Mouse (Mus musculus) cerebellum, postnatal 14 days (tissue): Measurements from ENCODE around the gene Mlh1.

Source experiments
- DNase-seq, 2 experiments: peaks; one replicate each; pipeline ENCODE4 v3.0.0; 2021; ENCODE audit warnings: mixed read lengths in 2 of 2

The Mlh1 gene

DNA sequence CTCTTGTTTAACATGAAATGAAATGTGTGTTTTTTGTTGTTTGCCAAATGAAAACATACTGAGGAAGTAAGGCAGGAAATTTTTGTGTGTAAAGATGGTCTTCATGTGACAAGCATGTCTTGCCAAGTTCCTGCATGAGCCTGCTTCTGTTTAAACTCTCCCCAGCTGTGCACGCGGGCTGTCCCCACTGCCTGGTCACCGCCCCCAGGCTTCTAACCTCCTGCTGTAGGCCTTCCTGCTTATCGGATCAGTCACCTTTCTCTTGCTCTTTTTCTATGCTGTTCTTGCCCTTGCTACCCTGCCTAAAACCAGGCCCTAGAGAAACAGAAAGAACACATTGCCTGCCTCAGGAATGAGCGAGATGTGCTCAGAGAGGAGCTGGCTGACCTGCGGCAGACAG lies 58.1 kb downstream of the Mlh1 start:
- no peak for DNase-seq

- no peak for DNase-seq
Measured at GRCm38 (mm10) chr9:111211122-111212041, 60.2 kb downstream of the Mlh1 start.

GRCm38 (mm10) chr9:111210412-111210811 lies 61.2 kb downstream of the Mlh1 start:
- DNase-seq = no peak

DNA sequence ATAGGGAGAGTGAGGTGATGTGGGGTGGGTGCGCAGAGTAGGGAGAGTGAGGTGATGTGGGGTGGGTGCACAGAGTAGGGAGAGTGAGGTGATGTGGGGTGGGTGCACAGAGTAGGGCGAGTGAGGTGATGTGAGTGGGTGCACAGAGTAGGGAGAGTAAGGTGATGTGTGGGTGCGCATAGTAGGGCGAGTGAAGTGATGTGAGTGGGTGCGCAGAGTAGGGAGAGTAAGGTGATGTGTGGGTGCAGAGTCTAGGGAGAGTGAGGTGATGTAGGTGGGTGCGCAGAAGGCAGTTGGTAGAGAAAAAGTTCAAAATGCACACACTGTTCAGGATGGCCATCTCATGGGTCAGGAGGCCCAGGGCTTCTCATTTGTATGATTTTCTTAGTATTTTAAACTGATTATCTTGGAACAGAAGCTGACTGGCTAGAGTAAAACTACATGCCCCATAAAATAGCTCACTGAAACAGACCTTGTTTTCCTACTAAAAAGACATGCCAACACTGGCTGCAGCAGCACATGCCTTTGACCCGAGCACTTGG lies 62.4 kb downstream of the Mlh1 start:
- no peak for DNase-seq

GRCm38 (mm10) chr9:111208185-111208584 lies 63.4 kb downstream of the Mlh1 start:
- no peak for DNase-seq

DNA sequence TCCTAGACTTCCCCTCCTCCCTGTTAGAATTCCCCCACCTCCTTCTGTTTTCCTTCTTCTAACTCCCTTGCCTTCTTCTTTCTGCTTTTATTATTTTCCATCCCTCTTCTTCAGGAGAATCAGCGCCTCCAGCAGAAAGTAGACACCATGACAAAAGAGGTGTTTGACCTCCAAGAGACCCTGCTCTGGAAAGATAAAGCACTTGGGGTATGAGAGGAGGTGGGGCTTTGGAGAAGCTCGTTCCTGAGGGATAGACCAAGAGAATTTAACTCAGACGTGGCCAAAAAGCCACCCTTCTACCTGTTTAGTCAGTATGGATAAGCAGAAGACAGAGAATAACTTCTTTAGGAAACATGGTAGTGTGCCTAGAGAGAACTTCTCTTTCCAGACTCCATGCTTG lies 63.9 kb downstream of the Mlh1 start:
- no peak for DNase-seq

DNA sequence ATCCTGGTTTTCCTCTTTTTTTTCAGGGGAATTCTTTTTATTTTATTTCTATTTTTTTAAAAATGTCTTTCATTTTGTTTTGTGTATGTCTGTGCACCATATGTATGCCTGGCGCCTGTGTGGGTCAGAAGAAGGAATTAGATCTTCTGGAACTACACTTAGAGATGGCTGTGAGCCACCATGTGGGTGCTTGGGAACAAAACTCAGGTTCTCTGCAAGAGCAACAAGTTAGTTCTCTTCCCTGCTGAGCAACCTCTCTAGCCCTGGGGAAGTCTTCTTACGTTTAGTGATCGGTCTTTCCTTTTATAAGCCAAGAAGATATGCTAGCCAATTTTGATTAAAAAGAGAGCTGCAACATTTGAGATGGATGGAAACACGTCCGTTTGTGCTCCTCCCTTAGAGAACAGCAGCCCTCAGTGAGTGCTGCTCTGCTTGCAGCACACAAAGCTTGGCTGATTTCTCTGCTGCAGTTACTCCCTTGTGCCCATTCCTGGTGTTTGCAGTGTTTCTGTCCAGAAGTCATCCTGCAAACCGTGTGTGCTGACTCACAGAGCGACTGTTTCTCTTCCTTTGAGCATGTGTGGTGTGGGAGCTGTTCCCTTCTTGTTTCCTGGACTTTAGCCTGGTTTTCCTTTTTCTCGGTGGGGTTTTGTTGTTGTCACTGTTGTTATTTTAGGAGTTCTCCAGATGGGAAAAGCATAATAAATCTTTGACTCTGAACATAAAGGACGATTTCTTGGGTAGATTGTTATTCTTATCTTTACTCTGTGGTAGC lies 66.8 kb downstream of the Mlh1 start:
- DNase-seq = no peak

DNA sequence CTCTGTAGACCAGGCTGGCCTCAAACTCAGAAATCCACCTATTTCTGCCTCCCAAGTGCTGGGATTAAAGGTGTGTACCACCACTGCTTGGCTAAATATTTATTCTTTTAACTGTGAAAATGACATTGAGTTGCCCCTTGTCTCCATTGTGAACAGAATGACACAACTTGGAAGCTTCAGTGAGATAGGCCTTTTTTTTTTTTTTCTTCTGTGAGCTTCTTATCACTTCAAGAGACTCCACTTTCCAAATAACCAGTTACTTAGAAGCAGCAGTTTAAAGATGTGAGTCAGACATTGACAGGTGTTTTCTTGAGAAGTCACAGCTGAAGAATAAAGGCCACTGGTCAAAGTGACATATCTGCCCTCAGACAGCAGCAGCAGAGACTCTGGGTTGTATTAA lies 71.4 kb downstream of the Mlh1 start:
- DNase-seq = no peak

DNA sequence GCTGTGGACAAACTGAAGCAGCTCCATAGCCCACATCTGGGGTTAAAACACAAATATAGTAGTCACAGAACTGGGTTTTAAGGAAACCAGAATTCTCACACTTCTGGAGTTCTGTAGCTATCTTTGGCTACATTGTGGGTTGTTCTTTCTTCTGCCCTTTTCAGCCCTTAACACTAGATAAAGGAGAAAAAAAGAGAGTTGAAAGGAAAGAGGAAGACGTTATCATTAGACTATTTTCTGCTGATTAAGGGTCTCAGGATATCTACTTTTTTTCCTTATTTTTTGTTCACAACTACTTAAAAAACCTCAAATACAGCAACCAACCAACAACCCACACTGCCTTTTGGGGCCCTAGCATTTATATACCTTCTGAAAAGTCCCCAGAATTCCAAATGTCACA lies 73.3 kb downstream of the Mlh1 start:
- DNase-seq = no peak

DNA sequence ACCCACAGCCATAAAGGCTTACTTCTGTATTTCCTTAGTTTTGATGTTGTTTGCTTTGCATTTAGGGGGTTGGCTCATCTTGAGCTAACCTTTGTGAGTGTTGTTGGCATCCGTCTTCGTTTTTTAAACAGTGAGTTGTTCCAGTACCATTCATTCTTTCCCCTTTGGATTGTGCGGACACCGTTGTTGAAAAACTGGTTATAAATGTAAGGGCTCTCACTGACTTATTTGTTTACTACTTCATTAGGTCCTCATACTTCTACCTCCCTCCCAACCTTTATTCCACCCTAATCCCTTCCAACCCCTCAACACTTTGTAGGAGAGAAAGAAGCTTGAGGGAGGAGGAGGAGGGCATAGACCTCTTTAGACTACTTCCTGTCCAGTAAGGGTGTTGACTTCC lies 73.9 kb downstream of the Mlh1 start:
- no peak for DNase-seq

GRCm38 (mm10) chr9:111197116-111197515 lies 74.5 kb downstream of the Mlh1 start:
- no peak for DNase-seq

- no peak for DNase-seq
Measured at GRCm38 (mm10) chr9:111193211-111193610, 78.4 kb downstream of the Mlh1 start.

- DNase-seq = no peak
Measured at GRCm38 (mm10) chr9:111188731-111189130, 82.9 kb downstream of the Mlh1 start.

GRCm38 (mm10) chr9:111186861-111187260 lies 84.7 kb downstream of the Mlh1 start:
- no peak for DNase-seq

DNA sequence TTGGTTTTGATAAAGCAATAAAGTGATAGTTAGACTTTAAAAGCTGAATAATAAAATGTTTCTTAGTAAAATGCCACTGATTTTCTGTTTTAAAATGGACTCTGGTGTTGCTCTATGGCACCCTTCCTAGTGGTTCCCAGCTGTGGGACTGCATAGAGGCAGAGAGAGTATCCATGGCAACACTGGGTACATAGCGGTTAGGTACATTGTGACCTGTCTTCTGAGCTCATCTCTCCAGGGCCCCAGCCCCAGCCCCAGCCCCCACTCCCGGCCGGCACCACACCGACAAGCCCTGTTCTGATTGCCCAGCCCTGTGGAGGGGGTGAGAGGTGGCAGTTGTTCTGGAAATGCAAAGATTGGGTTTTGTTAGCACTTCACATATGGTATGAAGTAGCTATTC lies 86.7 kb downstream of the Mlh1 start:
- no peak for DNase-seq

DNA sequence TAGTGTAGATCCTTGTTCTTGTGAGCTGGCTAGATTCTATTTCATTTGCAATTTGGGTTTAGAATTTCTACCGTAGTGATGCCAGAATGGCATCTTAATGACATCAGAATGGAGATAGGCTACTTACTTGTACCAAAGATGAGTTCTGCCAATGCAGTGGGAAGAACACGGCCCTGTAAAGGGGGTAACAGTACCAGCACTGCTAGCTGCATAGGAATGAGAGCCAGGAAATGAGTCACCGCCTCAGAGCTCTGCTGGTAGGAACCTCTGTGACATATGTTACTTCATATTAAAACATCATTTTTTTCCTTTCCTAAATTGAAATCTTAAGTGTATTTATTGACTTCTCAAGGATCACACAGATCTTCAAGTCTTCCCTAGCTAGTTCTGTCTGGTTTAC lies 89.4 kb downstream of the Mlh1 start:
- no peak for DNase-seq

- no peak for DNase-seq
Measured at GRCm38 (mm10) chr9:111178971-111179370, 92.6 kb downstream of the Mlh1 start.
